Mouse (Mus musculus) intestine, embryonic 15.5 days (tissue): ENCODE data around the gene Rufy4. TPM values are rescaled to one million over a fixed set of nuclear protein-coding genes. Genes with fewer than 3 reads are reported as not detected.
"Not testable (repeated sequence)": the region's sequence is repeated elsewhere in the genome, so short reads cannot be mapped to it uniquely, and the experiment has no call there.

Source experiments
- ATAC-seq: fragments of 200-750 bp; cut with Nextera tagmentation; 2 replicates; pipeline ENCODE4 v1.8.0; 2017; ENCODE audit warnings: moderate TSS enrichment, moderate library complexity
- H3K27ac ChIP-seq: fragments of 300-500 bp; sonication (generic); 2 replicates; pipeline ENCODE4 v1.5.1; 2015; ENCODE audit warnings: mild to moderate bottlenecking, inconsistent platforms
- H3K27me3 ChIP-seq: fragments of 300-500 bp; sonication (generic); replicated peaks from 2 replicates; pipeline ENCODE4 v1.6.1; 2015; ENCODE audit warnings: inconsistent platforms
- H3K36me3 ChIP-seq: fragments of 300-500 bp; sonication (generic); 2 replicates; pipeline ENCODE4 v1.6.1; 2015; ENCODE audit warnings: inconsistent platforms
- H3K4me1 ChIP-seq: fragments of 300-500 bp; sonication (generic); replicated peaks from 2 replicates; pipeline ENCODE4 v1.6.1; 2015; ENCODE audit warnings: inconsistent platforms
- H3K4me2 ChIP-seq: fragments of 300-500 bp; sonication (generic); replicated peaks from 2 replicates; pipeline ENCODE4 v1.6.1; 2015; ENCODE audit warnings: mild to moderate bottlenecking, inconsistent platforms
- H3K4me3 ChIP-seq: fragments of 300-500 bp; sonication (generic); replicated peaks from 2 replicates; pipeline ENCODE4 v1.5.1; 2015; ENCODE audit warnings: inconsistent platforms
- H3K9ac ChIP-seq: fragments of 300-500 bp; sonication (generic); 2 replicates; pipeline ENCODE4 v1.6.1; 2015; ENCODE audit warnings: inconsistent platforms
- H3K9me3 ChIP-seq: fragments of 300-500 bp; sonication (generic); 2 replicates; pipeline ENCODE4 v1.6.1; 2016; ENCODE audit warnings: inconsistent platforms
- WGBS: fragments of 180-500 bp; shearing (Covaris S2); methylation state at CpG from one replicate; pipeline ENCODE4 v1.1.7; 2015; 5-methylcytosine and 5-hydroxymethylcytosine counted together
- polyA plus RNA-seq: library from polyadenylated mRNA; unstranded; fragments of >200 nt; fragmentation: Nextera tagmentation; extraction: Ambion mirVana; gene quantifications from 2 replicates; pipeline ENCODE4 v1.2.1, GENCODE M21; 2015

Gene Rufy4
- polyA plus RNA-seq, 1 experiment from 2014 or later, result 0.34 TPM

DNA sequence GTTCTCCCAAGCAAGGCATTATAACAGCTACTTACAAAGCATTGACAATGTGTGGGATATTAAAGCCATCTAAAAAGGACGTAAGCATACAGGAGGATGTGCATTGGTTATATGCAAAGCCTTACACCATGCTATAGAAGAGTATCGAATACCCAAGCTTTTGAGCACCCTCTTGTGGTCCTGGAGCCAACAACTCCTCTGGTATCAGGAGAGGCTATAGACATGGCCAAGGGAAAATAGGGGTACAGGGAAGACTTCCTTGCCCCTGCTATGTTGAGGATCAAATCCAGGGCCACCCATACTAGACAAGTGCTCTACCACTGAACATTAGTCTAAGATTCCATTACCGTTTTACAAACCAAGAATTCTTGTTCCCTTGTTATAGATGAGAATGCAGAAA lies 6.7 kb downstream of the Rufy4 start:
- no peak for ATAC-seq
- H3K4me3 ChIP-seq, result no peak overlapping the region
- no peak overlapping the region for H3K27ac ChIP-seq
- H3K27me3 ChIP-seq, result no peaks in the 10 kb centered on the region
- H3K9me3 ChIP-seq, result no peaks in the 10 kb centered on the region
- H3K36me3 ChIP-seq, result no peaks in the 10 kb centered on the region
- no peak overlapping the region for H3K4me2 ChIP-seq
- H3K9ac ChIP-seq, result no peak overlapping the region
- 77% methylated on average over 3 of the region's 3 CpGs for WGBS
- no peaks in the 10 kb centered on the region for H3K4me1 ChIP-seq

DNA sequence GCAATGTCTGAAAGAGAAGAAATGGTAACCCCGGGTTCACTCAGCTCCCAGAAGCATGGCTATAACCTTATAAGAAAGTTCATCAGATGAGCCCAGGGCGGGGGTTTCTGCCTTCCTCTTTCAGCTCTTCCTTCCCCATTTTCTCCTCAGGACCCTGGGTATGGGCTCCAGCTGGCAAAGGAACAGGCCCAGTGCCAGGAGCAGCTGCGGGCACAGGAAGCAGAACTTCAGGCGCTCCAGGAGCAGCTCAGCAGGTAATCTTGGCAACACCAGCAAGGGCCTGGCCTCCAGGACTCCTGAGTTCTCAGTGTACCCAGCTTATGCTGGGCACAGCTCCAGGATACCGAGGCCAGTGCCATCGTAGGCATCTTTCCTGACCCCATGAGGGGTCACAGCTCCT lies 8.6 kb downstream of the Rufy4 start:
- no peak for ATAC-seq
- no peaks in the 10 kb centered on the region for H3K9me3 ChIP-seq
- H3K9ac ChIP-seq, result no peak overlapping the region
- no peak overlapping the region for H3K4me3 ChIP-seq
- H3K27ac ChIP-seq, result no peak overlapping the region
- WGBS, result 78% methylated on average over 6 of the region's 6 CpGs
- H3K36me3 ChIP-seq, result no peaks in the 10 kb centered on the region
- H3K27me3 ChIP-seq, result no peaks in the 10 kb centered on the region
- H3K4me1 ChIP-seq, result no peaks in the 10 kb centered on the region
- no peak overlapping the region for H3K4me2 ChIP-seq

DNA sequence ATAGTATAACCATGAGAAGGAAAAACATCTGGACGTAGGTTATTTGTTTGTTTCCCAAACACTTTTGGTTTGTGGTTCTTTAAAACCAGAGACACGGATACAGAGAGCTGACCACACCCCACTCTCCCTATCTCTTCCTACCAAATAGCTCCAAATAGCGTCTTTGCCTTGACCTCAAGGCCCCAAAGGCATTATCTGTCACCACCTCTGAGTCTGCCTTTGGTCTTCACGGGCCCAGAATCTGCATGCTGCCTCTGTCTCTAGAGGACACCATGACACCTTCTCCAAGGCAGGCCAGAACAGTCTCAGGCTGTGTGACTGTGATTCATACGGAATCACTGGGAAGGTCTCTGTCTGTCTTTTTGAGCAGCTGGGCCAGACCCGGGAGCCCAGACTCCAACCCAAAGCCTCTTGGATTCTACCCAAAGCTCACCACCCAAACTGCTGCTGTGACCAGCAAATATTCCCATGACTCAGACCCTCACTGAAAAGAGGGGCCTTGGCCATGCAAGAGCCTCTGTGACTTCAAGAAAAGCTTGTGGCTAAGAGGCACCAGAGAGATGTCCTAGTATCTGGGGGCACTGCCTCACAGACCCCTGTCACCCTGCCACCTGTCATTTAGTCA lies 10.1 kb downstream of the Rufy4 start:
- no peaks in the 10 kb centered on the region for H3K9me3 ChIP-seq
- ATAC-seq, result no peak
- whole genome bisulfite sequencing, result 72% methylated on average over 6 of the region's 6 CpGs

DNA sequence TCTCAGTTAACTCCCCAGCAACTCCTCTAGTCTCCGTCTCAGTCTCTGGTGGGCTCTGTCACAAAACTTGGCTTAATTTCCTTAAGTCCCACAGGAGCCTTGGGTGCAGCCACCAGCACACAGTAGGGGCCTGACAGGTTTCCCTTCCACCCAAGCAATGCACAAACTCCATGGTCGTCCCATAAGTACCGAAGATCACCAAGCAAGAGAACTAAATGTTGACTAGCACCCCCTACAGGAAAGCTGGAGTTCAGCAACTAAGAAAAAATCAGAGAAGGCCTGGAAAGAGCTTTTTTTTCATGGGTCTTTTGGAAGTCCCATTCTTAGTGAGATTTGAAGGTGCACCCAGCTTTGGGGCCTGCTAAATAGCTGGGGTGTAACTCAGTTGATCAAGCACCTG lies 14.1 kb downstream of the Rufy4 start:
- ATAC-seq, result no peak
- Histone ChIP-seq H3K4me1 (no peaks in the 10 kb centered on the region), H3K36me3 (no peaks in the 10 kb centered on the region), H3K4me3 (no peak overlapping the region), H3K27me3 (no peaks in the 10 kb centered on the region), H3K9me3 (no peaks in the 10 kb centered on the region), H3K27ac (no peak overlapping the region), H3K4me2 (no peak overlapping the region), H3K9ac (no peak overlapping the region)
- 52% methylated on average over 3 of the region's 3 CpGs for WGBS

More for the DNA sequence above, 10.1 kb downstream of the Rufy4 start:
- Histone ChIP-seq H3K9ac (no peak overlapping the region), H3K4me3 (no peak overlapping the region), H3K27me3 (no peaks in the 10 kb centered on the region), H3K27ac (no peak overlapping the region), H3K4me1 (no peaks in the 10 kb centered on the region), H3K4me2 (no peak overlapping the region), H3K36me3 (no peaks in the 10 kb centered on the region)

DNA sequence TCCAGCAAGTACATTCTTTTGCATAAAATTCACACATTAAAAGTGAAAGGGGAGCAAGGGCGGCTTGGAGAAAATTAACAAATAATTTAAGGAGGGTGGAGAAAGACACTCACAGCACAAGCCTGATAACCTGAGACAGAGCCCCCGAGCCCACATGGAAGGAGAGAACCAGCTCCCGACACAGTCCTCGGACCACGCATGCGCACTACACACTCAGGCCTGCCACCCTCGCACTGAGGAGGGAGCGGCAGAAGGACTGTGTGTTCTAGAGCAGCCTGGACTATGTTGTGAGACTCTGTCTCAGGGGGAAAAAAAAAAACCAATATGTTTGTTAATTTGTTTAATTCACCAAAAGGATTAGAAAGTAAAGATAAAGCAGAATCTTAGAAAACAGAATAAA lies 16.4 kb downstream of the Rufy4 start:
- 76% methylated on average over 8 of the region's 8 CpGs for WGBS
- H3K36me3 ChIP-seq, result no peaks in the 10 kb centered on the region
- H3K4me1 ChIP-seq, result no peaks in the 10 kb centered on the region
- no peak for ATAC-seq
- H3K4me3 ChIP-seq, result no peak overlapping the region
- H3K27ac ChIP-seq, result no peak overlapping the region
- H3K27me3 ChIP-seq, result no peaks in the 10 kb centered on the region
- no peak overlapping the region for H3K9ac ChIP-seq
- H3K9me3 ChIP-seq, result no peaks in the 10 kb centered on the region
- H3K4me2 ChIP-seq, result no peak overlapping the region

DNA sequence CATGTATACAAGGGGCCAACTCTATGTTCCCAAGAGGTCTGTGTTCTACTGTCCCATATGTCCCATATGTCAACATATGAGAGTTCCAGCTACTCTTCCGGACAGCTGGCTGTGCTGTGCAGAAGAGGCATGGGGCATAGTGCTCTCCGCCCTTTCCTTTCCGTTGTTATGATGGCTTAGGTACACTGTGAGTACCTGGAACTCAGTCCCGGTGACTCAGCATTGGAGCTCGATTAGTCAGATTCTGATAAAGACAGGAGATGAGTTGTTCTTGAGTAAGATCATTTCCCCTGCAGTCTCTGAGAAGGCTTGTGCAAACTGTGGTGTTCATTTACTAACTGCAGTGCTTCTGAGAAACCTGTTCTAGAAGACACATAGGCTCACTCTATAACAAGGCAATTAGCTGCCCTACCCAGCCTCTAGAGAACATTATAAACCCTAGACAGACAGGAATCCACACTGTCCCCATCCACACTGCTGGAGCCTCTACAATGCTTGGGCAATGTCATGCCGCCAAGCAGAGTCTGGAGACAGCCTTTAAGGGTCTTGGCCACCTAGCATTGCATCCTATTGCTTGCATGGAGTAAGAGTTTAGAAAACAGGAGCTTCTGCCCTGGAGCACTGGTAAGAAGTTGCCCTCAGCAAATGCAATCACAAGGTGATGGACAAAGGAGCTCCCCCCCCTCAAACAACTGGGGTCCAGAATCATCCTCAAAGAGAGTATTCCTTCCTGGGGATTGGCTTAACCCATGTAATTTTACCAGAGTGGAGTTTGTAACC lies 24.0 kb downstream of the Rufy4 start:
- peak; percentile 34; the same call in 1 of the 2 replicates for ATAC-seq
- no peaks in the 10 kb centered on the region for H3K36me3 ChIP-seq
- 81% methylated on average over 6 of the region's 6 CpGs for WGBS
- no peak overlapping the region for H3K4me3 ChIP-seq
- H3K4me2 ChIP-seq, result no peak overlapping the region
- H3K27ac ChIP-seq, result no peak overlapping the region
- H3K27me3 ChIP-seq, result no peaks in the 10 kb centered on the region
- peaks cover 6% of the 10 kb centered on the region; the same call in 1 of the 2 replicates for H3K4me1 ChIP-seq
- H3K9me3 ChIP-seq, result no peaks in the 10 kb centered on the region
- H3K9ac ChIP-seq, result no peak overlapping the region

DNA sequence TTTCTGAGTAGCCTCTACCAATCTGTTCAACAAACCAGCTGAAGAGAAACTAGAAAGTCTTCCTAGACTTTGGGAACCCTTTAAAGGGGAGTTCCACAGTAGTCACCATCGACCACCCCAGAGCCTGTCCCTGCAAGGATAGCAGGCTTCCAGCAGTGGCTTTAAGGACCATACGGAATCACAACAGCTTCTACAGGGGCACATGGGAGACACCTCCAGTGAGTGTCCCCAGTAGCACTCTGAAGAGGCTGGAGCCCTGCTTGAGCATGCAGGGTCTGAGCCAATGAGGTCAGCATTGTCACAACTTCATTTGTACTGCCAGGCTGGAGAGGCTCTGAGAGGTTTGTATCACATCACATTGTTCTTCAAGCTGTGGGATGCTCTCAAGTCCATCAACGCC lies 24.8 kb downstream of the Rufy4 start:
- H3K27me3 ChIP-seq, result no peaks in the 10 kb centered on the region
- ATAC-seq, result no peak
- H3K27ac ChIP-seq, result no peak overlapping the region
- 79% methylated on average over 3 of the region's 3 CpGs for WGBS
- H3K4me3 ChIP-seq, result no peak overlapping the region
- H3K36me3 ChIP-seq, result no peaks in the 10 kb centered on the region
- no peaks in the 10 kb centered on the region for H3K9me3 ChIP-seq
- no peak overlapping the region for H3K9ac ChIP-seq
- no peak overlapping the region for H3K4me2 ChIP-seq
- peaks cover 6% of the 10 kb centered on the region; the same call in 1 of the 2 replicates for H3K4me1 ChIP-seq

DNA sequence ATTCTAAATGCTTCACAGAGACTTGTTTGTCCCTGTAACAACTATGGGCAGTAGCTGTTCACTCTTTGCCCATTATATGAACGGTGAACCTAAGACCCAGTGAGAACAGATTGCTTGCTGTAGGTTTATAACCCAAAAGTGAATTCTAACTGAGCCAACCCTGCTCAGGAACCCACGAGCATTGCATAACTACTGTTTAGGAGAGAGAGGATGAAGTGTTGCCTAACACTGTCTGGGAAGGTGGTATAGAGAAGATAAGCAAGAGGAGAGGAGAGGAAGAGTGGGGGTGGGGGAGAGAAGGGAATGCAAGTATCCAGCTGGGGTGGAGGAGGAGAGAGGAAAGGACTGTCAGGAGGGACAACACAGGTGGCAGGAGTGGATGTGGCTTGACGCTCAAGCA lies 25.8 kb downstream of the Rufy4 start:
- Histone ChIP-seq H3K9me3 (no peaks in the 10 kb centered on the region), H3K4me1 (peaks cover 6% of the 10 kb centered on the region; the same call in 1 of the 2 replicates), H3K9ac (no peak overlapping the region), H3K27ac (no peak overlapping the region), H3K27me3 (no peaks in the 10 kb centered on the region), H3K4me3 (no peak overlapping the region), H3K36me3 (no peaks in the 10 kb centered on the region), H3K4me2 (no peak overlapping the region)
- WGBS, result 68% methylated on average over 3 of the region's 3 CpGs
- no peak for ATAC-seq

DNA sequence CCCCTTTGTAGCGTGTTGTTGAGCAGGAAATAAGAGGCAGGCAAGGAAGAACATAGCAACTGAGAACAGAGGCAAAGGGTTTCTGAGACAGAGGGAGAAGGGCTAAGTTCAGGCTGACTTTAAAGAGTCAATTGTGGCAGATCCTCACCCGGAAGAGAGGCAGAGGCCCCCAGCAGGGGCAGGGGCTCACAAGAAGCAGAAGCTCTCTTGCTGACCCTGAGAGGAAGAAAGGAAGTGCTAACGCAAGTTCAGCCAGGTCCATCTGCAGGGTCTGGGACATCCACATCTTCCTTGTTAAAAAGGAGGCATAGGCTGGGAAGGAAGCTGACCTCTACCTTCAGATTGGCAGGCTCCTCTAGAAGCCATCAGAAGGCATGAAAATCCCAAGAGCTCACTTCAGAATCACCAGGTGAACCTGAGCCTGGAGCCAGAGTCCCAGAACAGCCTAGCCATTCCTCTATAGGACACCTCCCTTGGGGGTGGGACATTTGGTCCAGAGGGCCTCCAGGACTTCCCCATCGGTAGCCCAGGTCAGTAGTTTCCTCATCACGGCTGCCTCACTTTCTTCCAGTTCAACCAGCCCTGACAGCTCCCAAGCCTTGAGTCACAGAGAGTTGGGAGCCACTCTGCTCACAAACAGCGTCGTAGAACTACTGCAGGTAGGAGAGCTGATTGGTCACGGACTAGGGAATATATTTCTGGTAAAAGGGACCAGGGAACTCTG lies 28.3 kb downstream of the Rufy4 start, which contains the start of gene Cxcr2:
Gene Cxcr2, plus strand, starts transcription at position 529 of the 724 bp plus-strand sequence.
- 68% methylated on average over 8 of the region's 8 CpGs for WGBS
- no peak for ATAC-seq

DNA sequence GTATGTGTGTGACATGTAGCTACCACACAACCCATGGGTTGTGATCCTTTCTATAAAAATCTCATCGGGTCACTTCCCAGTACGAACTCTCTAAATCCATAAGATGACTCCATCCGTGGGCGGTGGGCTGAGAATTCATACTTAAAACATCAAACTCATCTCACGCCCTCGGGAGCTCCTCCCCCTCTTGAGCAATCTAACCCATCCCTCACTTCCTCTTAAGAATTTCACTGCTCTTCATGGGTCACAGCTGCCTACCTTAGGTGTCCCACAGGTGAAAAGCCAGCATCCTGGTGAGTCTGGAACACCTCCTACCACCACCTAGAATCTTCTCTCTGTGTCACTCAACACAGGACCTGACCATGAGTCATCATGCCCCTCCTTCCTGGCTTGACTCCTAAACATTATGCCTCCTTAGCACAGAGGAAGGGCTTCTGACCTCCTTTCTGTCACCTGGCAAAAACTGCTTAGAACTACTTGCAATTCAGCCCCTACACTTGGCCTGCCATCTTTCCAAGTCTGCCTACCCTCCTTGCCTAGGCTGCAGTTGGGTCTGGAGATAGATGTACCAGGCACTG lies 30.2 kb downstream of the Rufy4 start:
- no peak for ATAC-seq
- 92% methylated on average over 6 of the region's 6 CpGs for WGBS

More for the DNA sequence above, 28.3 kb downstream of the Rufy4 start, which contains the start of gene Cxcr2:
- no peaks in the 10 kb centered on the region for H3K27me3 ChIP-seq
- H3K36me3 ChIP-seq, result no peaks in the 10 kb centered on the region
- H3K27ac ChIP-seq, result no peak within 1 kb of the TSS
- H3K4me1 ChIP-seq, result peaks cover 8% of the 10 kb centered on the region; the same call in 1 of the 2 replicates
- H3K9ac ChIP-seq, result no peak within 1 kb of the TSS
- H3K9me3 ChIP-seq, result no peaks in the 10 kb centered on the region
- no peak within 1 kb of the TSS for H3K4me3 ChIP-seq
- H3K4me2 ChIP-seq, result no peak within 1 kb of the TSS

DNA sequence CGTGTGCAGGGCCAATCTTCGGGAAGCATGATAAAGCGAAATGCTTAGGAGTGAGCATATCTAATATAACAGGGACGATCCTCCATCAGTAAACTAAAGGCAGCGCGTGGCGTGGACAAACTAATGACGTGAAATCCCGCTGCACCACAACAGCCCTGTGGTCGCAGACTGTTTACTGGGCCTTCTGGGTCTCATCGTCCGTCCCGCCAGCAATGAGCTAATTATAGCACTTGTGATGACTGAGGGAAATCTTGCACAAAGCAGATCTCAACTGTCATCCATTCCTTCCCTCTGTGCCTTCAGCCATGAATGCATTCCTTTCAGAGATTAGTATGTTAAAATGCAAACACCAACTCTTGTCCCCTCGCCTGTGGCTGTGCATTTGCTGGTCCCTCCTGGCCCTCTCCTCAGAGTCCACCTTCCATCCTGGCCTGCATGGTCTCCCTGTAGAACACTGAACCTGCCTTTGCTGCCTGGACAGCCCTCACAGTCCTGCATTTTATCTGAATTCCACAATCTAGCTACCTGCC lies 31.1 kb downstream of the Rufy4 start:
- Histone ChIP-seq H3K9me3 (no peaks in the 10 kb centered on the region), H3K9ac (no peak overlapping the region), H3K27ac (no peak overlapping the region), H3K36me3 (no peaks in the 10 kb centered on the region), H3K4me3 (no peak overlapping the region), H3K27me3 (no peaks in the 10 kb centered on the region), H3K4me2 (no peak overlapping the region), H3K4me1 (peaks cover 8% of the 10 kb centered on the region; the same call in 1 of the 2 replicates)
- no peak for ATAC-seq
- WGBS, result 67% methylated on average over 14 of the region's 14 CpGs

More for the DNA sequence above, 30.2 kb downstream of the Rufy4 start:
- Histone ChIP-seq H3K27me3 (no peaks in the 10 kb centered on the region), H3K9me3 (no peaks in the 10 kb centered on the region), H3K27ac (no peak overlapping the region), H3K9ac (no peak overlapping the region), H3K4me2 (no peak overlapping the region), H3K4me3 (no peak overlapping the region), H3K36me3 (no peaks in the 10 kb centered on the region), H3K4me1 (peaks cover 8% of the 10 kb centered on the region; the same call in 1 of the 2 replicates)

DNA sequence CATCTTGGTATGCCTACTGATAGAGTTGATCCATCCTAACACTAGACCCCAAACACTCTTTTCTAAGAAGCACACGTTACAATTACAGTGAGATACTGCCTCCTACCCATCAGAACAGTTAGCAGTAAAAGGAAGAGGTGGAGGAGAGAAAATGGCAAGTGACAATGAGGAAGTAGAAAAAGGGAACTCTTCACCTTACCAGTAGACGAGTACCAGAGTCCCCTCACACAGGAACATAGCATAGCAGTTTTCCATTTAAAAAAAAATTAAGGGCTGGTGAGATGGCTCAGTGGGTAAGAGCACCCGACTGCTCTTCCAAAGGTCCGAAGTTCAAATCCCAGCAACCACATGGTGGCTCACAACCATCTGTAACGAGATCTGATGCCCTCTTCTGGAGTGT lies 34.3 kb downstream of the Rufy4 start:
- H3K9ac ChIP-seq, H3K27ac ChIP-seq, H3K4me2 ChIP-seq, H3K27me3 ChIP-seq, H3K9me3 ChIP-seq, ATAC-seq, H3K36me3 ChIP-seq, H3K4me1 ChIP-seq, H3K4me3 ChIP-seq: not testable (repeated sequence)
- 78% methylated on average over 5 of the region's 5 CpGs for WGBS
